Mouse (Mus musculus) embryo, embryonic 11 days (tissue): ENCODE data around the gene Ptgs2.

Experiments used
- DNase-seq: peaks from one replicate; pipeline ENCODE4 v3.0.0-alpha.2; 2015

The Ptgs2 gene

DNA sequence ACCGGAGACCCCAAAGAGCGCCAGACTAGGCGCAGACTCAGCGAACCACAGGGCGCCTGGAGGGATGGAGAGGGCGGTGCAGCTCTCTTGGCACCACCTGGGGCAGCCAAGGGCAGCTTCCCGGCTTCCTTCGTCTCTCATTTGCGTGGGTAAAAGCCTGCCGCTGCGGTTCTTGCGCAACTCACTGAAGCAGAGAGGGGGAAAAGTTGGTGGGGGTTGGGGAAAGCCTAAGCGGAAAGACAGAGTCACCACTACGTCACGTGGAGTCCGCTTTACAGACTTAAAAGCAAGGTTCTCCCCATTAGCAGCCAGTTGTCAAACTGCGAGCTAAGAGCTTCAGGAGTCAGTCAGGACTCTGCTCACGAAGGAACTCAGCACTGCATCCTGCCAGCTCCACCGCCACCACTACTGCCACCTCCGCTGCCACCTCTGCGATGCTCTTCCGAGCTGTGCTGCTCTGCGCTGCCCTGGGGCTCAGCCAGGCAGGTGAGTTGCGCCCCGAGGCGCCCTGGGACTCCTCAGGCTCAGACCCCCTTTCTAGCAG lies at the start of gene Ptgs2:
TSS of gene Ptgs2 (plus strand) at position 242 of the 544 bp plus-strand sequence.
- peak; percentile 72 for DNase-seq

DNA sequence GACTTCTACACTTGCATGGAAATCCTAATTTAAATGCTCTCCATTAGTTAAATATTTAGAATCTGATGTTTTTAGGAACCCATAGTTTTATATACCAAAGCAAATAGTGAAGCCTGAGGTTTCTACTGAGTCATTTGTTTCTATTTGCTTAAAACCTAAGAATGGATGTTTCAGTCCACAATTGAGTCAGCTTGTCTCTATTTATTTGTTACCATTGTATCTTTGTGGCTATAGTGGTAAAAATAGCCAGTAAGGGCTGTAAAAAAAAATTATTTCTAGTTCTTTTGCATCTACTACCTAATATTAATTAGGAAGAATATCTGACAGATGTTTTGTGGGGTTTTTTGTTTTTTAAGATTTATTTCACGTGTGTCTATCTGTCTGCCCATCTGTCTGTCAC lies 49.6 kb upstream of the Ptgs2 start:
- no peak for DNase-seq

DNA sequence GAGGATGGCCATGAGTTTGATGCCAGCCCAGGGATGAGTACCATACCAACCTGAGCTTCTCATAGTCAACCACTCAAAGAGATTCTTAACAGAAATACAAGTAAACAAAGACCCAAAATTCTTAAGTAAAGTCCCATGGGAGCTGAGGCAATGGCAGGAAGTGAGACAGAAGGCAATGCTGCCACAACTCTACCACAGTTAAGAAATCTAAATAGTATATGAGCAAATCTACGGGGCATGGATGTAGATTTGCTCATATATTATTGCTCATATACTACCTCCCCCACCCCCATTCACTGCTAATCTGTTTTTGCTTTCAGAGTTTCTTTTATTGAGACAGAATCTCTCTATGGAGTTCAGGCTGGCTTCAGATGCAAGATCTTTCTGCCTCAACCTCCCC lies 34.1 kb upstream of the Ptgs2 start:
- no peak for DNase-seq

DNA sequence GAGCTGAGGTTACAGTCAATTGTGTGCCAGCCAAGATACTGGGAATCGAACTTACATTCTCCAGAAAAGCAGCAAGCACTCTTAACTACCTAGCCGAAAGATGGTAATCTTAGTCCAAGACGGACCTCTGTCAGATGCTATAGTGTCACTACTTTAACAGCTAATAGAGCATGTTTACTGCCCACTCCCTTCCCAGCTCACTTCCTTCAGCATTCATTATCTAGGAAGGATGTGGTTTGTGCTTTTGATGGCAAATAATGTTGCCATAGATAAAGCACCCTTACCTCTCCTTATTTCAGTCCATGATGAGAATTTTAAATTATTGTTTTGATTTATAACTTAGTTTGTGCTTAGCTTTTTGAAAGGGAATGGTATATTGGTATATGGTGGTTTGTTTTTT lies 27.0 kb upstream of the Ptgs2 start:
- DNase-seq, result no peak

DNA sequence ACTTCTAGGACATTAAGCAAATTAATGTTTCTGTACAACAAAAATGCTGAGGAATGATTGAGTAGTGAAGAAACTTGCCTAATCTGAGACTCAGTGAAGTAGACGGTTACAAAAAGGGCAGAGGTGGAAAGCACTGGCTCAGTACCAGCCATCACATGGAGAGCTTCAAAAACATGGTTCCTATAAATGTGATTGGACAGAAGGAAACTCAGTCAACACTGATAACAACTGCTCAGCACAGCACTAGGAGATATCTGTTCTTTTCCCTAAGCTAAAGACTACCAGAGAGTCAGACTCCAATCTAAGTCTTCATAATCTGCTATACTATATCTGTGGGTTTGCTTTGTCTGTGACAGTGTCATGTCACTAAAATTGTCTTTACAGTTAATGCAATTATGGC lies 25.2 kb upstream of the Ptgs2 start:
- DNase-seq, result no peak

DNA sequence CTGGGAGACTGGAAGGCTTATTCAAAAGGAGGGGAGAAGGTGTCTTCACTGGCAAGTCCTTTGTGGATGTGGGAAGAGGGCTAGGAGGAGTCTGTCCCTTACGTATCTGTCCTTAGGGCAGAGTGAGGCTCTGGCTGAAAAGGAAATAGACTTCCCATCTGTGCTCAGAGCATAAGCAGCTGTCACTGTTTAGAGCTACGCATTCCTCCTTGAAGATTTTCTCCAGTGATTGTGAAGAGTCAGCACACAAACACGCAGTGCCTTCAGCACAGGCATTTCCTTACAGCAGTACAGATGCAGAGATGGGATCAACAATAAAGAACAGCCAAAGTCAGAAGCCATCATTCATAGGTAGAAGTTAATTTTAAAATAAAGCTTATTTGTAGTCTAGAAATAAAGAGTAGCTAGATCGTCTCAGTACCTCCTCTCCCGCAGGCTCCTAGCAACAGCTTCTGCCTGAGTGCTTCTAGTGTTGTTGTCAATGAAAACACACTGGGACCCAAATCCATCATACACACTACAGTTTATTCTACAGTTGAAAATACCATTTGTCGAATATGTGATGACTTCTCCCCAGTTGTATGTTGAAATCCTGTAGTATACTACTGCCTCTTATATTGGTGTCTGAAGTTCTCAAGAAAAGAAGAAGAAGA lies 10.7 kb upstream of the Ptgs2 start:
- DNase-seq, result no peak

DNA sequence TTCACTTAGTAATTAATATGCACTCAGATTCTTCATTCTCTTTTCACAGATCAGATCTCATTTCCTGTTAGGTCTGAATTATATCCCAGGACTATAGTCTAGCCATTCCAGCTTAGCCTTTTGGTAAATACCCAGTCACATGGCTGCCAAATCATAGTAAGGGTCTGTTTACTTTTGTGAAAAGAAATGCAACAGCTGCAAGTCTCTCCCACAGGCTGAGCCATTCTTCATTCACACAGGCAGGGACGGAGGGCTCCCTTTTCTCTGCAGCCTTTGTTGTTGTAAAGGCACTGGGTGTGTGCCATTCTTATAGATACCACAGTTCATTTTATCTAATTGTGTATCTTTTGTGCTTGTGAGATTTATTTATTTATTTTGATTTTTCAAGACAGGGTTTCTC lies 9.6 kb upstream of the Ptgs2 start:
- no peak for DNase-seq

DNA sequence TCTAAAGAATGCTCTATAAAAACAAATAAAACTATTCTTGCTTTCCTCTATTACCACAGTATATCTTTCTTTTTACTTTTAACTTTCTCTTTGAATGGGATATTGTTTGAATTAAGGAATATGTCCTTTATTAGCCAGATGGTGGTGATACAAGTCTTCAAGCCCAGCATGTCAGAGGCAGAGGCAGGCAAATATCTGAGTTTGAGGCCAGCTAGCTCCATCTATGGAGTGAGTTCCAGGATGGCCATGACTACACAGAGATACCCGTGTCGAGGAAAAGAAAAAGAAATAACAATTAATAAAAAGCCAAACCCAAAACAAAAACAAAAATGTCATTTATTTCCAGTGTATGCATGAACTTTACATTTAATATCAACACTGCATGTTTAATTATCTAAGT lies 2.8 kb upstream of the Ptgs2 start:
- DNase-seq, result no peak

DNA sequence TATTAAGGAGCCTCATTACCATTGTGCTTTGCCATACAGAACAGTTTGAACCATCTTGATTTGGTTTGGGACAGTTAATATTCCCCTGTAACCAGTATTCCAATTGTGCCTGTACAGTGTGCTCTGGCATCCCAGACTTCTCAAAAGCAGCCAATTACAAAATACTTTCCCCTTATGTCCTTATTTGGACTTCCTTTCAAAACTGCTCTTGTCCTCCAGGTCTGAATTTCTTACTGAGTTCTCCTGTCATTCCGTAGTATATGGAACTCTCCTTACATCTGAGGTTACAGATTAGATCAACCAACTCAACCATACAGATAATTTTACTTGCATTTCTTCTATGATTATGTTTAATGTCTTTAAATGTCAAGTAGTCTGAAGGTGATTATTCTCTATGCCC lies 2.1 kb upstream of the Ptgs2 start:
- no peak for DNase-seq

DNA sequence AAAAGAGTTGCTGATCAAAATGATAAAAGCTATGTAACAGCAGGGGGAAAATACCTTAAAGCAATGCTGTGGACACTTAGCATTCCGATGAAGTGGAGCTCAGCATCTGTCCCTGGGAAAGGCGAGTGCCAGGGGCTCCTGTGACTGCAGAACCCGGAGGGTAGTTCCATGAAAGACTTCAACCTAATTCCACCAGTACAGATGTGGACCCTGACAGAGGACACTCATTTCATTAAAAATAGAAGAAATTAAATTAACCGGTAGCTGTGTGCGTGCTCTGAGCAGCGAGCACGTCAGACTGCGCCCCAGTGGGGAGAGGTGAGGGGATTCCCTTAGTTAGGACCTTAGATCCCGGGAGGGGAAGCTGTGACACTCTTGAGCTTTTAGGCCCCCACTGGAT lies 457 bp upstream of the Ptgs2 start:
- DNase-seq, result peak; percentile 26

DNA sequence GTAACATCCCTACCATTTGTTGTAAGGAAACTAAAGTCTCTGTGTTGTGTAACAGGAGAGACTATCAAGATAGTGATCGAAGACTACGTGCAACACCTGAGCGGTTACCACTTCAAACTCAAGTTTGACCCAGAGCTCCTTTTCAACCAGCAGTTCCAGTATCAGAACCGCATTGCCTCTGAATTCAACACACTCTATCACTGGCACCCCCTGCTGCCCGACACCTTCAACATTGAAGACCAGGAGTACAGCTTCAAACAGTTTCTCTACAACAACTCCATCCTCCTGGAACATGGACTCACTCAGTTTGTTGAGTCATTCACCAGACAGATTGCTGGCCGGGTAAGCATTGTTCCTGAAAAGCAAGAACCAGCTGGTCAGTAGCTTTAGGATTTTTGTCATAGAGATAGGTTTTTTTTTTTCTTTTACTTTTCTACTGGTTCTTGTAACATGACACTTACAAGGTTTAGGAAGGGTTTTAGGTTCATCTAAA lies 4.4 kb downstream of the Ptgs2 start:
- DNase-seq, result no peak

DNA sequence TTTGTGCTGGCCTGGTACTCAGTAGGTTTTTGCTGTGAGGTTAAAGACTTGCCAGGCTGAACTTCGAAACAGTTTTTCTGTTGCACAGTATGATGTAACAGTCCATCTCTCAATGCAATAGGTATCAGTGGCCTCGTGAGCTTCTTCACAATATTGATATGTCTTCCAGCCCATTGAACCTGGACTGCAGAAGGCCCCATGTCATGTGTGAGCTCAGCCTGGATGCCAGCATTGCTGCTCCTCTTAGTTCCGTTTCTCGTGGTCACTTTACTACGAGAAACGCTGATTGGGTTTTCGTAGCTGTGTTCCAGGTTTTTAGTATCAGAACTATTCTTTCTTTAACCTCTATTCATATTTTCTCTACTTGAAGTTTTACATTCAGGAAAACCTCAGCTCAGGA lies 6.9 kb downstream of the Ptgs2 start:
- DNase-seq, result no peak

DNA sequence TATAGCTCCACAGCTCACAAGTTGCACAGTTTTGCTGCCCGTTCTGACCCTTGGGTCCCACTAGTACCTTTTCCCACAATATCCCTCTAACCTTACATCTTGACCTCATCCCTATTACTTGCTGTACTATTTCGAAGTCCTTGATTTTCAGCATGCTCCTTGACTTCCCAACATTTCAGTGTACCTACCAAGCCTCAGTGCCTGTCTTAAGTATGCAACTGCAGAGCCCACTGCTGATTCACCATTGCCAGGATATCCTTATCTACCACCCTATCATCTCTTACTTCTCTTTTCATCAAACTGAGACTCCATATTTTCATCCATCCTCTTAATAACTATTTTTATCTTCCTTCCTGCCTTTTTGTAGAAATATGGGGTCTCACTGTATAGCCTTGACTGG lies 9.8 kb downstream of the Ptgs2 start:
- DNase-seq, result no peak

DNA sequence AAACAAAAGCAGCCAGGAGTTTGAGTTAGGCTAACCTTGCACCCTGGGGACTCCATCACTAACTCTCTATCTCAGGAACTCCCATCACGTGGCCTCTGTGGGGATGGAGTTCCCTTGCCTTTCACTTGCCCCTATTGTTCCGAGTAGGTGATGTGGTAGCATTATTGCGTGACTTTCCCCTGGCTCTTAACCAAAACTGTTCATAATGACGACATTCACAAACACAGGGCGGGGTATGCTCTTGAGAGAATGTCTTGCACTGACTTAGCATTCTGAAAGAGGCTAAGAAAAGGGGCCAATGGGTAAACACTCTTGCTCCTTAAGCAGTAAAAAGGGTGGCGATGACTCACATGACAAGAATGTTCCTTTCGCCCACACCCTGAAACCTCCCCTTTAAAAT lies 15.5 kb downstream of the Ptgs2 start:
- DNase-seq, result no peak

DNA sequence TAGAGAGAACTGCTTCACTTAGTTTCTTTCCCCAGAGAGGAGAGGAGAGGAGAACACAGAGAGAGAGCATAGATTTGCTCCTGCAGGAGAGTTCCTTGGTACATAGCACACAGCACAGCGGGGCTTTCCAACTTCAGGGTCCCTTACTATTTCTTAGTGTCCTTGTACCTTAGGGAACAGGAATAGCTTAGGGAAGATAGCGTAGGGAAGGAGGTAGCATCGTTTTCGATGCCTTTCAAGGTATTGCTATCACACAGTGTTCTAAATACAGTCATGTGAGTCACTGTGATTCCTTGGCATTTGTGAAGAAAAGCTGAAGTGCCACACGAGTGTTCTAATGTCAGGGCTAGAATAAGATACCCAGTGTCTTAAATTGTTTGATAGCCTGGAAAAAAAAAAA lies 18.5 kb downstream of the Ptgs2 start:
- DNase-seq, result no peak

DNA sequence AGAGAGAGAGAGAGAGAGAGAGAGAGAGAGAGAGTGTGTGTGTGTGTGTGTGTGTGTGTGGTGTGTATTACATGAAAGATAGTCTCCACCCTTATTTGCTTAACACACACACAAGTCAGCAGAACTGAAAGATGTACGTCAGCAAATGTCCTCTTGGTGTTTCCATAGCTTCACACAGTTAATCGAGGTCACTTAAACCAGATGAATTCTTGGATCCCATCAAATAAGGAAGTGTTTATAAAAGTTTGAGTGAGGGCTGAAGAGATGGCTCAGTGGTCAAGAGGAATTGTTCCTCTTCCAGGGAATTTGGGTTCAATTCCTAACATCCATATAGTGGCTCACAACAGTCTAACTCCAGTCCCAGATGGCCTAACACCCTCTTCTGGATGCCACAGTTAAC lies 25.7 kb downstream of the Ptgs2 start:
- DNase-seq, result no peak

DNA sequence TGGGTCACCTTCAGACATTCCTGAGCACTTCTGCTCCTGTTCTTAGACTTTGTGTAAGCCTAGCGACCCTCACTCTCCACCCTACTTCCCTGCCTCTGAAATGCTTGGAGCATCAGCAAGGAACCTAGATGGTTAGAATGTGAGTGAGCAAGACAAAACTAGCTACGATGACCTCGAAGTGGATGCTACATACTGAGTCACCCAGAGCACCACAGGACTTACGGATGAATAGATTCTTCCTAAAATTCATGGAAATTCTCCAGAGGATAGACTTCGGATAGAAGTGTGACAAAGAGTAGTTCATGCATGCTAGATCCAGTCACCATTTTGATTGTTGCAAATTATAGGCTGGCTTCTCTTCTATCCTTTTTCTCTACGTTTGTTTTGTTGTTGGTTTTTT lies 30.2 kb downstream of the Ptgs2 start:
- DNase-seq, result no peak

DNA sequence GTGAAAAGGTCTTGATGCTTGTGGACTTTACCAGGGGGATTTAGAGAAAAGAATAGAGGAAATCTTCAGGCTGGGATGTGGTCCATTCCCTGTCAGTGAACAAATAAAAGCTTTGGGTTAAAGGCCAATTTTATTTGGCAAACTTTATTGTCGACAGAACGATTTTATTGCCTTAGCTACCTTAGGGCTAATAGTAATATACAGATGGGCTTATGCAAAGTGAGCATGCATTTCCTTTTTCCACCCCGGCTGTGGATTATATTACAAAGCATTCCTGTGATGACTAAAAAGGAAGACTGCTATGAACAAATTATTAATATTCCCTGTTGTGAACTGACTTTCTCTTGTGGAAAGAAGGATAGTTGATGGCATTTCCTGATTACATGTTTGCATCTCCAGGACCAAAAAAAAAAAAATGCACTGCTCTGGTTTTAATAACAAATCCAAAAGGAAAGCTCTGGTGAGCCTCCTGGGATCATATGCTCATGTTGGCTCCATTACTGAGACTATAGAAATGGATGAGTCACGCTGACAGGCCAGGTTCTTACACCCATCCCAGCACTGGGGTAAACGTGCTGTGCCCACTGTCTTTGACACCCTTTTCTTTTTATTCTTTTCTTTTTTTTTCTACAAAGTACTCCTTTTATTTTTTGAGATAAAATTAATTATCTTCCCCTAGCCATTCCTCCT lies 30.9 kb downstream of the Ptgs2 start:
- no peak for DNase-seq

DNA sequence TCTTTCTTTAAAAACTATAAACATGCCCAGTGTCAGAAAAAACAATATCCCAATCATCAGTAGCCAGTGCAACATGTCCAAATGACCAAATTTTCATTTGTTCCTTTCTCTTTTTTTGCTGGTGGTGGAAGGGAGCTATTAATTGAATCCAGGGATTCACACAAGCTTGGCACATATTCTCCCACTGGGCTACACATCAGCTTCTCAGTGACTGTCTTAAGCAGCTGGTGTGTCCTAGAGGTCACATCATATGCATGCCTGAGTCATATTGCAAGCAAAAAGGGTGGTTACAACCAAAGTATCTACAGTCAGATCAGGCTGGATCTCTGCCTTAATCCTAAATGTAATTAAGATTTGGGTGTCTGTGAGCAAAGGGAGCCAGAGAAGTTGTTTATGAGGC lies 35.5 kb downstream of the Ptgs2 start:
- no peak for DNase-seq

DNA sequence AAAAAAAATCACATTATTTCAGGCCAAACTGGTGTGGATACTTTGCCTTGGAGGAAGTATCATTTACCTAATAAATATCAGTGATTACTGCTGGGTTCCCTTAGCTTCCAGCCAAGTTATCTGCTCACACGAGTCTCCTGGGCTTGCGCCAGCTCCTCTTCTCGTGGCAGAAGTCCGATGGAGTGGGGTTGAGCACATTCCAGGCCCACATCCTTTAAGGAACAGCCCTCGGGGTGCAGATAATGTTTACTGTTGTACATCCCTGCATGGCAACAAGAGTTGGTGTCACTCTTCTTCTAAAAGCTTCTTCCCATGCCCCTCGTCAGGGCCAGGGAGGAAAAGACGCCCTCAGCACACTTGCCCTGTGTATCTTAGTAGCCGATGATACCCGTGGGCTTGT lies 39.9 kb downstream of the Ptgs2 start:
- no peak for DNase-seq

DNA sequence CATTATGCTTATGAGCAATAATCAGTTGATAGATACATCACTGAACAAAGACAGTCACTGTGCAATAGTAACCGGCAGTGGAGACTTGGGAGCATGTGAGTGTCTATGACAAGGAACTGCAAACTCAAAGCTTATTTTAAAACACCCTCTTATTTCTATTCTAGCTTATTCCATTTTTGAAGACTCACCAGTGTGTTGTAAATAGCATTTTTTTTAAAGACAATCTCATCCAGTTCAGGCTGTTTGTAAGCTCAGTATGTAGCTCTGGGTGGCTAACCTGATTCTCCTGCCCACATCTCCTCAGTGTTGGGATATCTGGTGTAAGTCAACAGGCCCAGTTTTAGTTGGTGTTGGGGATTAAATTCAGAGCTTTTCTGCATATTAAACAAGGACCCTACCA lies 42.1 kb downstream of the Ptgs2 start:
- no peak for DNase-seq

DNA sequence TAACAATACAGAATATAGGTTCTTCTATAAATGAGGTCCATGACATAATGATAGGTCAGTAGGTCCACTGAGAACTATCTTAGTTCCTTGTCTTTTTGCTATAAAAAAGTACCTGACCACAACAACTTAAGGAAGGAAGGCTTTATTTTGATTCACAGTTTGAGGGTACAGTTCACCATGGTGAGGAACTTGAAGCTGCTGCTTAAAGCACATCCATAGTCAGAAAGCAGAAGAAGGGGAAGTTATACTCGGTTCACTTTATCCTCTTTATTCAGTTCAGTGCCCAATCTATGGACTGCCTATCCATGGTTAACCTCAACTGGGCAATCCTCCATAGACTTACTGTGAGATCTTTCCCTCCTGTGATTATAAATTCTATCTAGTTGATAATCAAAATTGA lies 43.7 kb downstream of the Ptgs2 start:
- no peak for DNase-seq

DNA sequence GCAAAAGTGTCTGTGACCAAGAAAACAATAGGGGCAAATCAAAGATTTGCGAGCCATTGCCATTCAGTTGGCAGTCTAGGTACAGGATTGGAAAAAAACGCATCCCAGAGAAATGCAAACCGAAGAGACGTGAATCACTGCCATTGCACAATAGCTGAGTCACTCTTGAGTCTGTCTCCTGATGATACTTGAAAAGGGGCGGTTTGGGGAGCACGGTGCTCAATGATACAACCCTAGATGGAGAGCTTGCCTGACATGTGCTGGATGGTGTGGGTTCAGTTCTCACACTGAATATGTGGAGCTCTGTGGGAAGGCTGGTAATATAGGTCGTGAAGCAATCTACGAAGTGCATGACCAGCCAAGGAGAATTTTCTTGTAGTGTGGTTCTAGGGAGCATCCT lies 45.2 kb downstream of the Ptgs2 start:
- DNase-seq, result no peak

DNA sequence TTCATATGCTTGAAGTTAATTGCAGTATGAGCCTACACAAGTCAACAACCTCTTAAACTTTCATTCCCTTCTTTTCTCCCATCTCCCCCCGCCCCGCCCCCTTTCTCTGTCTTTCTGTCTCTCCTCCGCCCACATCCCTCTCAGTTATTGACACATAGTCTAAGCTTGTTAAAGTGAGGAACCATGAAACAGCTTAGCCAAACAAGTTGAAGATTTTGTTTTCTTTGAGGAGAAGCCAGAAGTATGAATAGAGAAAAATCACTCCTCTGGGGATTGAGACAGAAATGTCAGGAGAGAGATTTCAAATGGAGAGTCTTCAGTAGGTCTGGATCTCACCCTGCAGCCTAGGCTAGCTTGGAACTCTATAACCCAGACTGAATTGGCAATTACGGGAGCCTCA lies 47.4 kb downstream of the Ptgs2 start:
- DNase-seq, result no peak

DNA sequence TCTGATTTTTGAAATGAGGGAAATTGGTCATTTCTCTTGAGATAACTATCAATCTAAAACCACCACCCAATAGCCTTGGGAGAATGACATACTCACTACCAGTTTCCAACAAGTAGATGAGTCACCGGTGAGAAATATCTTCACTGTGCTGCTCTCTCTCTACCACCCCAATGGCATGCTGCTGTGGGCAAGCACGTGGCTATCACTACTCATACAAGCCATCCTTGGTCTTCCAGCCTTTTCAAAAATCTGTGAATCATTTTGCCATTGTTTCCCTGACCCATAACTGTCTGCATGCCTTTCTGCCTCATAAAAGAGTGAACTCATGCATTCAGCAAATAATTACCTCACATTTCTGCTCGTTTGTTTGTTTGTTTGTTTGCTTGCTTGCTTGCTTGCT lies 51.6 kb downstream of the Ptgs2 start:
- no peak for DNase-seq
